Mouse (Mus musculus): ENCODE results near the gene Hmgb1.

Hmgb1 gene

GRCm38 (mm10) chr5:149184844-149185186 is 526 bp upstream of the Hmgb1 start:
- no peak for DNase-seq

GRCm38 (mm10) chr5:149183721-149184103 is 577 bp downstream of the Hmgb1 start:
- DNase-seq = no peak

GRCm38 (mm10) chr5:149183122-149183521 is 1.2 kb downstream of the Hmgb1 start:
- no peak for DNase-seq

GRCm38 (mm10) chr5:149182186-149182870 is 2.0 kb downstream of the Hmgb1 start:
- peak; percentile 33 for DNase-seq

GRCm38 (mm10) chr5:149179826-149180225 is 4.5 kb downstream of the Hmgb1 start:
- DNase-seq = no peak

- DNase-seq = no peak
Measured at GRCm38 (mm10) chr5:149178095-149178494, 6.2 kb downstream of the Hmgb1 start.

- no peak for DNase-seq
Measured at GRCm38 (mm10) chr5:149175736-149176135, 8.6 kb downstream of the Hmgb1 start.

GRCm38 (mm10) chr5:149174527-149174926 is 9.8 kb downstream of the Hmgb1 start:
- DNase-seq = no peak

GRCm38 (mm10) chr5:149172246-149172645 is 12.0 kb downstream of the Hmgb1 start:
- no peak for DNase-seq

- DNase-seq = no peak
Measured at GRCm38 (mm10) chr5:149170841-149171588, 13.3 kb downstream of the Hmgb1 start.

GRCm38 (mm10) chr5:149168816-149169215 is 15.5 kb downstream of the Hmgb1 start:
- no peak for DNase-seq

GRCm38 (mm10) chr5:149168051-149168450 is 16.2 kb downstream of the Hmgb1 start:
- DNase-seq = no peak

- no peak for DNase-seq
Measured at GRCm38 (mm10) chr5:149166011-149166410, 18.3 kb downstream of the Hmgb1 start.

- DNase-seq = no peak
Measured at GRCm38 (mm10) chr5:149164881-149165280, 19.4 kb downstream of the Hmgb1 start.

- no peak for DNase-seq
Measured at GRCm38 (mm10) chr5:149162890-149163289, 21.4 kb downstream of the Hmgb1 start.

GRCm38 (mm10) chr5:149160469-149160868 is 23.8 kb downstream of the Hmgb1 start:
- no peak for DNase-seq

GRCm38 (mm10) chr5:149159021-149159420 is 25.3 kb downstream of the Hmgb1 start:
- DNase-seq = no peak

GRCm38 (mm10) chr5:149156886-149157563 is 27.3 kb downstream of the Hmgb1 start:
- DNase-seq = no peak

- DNase-seq = peak; percentile 69
Measured at GRCm38 (mm10) chr5:149152774-149153155, 31.5 kb downstream of the Hmgb1 start.

GRCm38 (mm10) chr5:149152063-149152773 is 32.1 kb downstream of the Hmgb1 start:
- peak; percentile 25 for DNase-seq

GRCm38 (mm10) chr5:149150882-149151281 is 33.4 kb downstream of the Hmgb1 start:
- no peak for DNase-seq

GRCm38 (mm10) chr5:149147386-149148000 is 36.8 kb downstream of the Hmgb1 start:
- DNase-seq = no peak

- DNase-seq = no peak
Measured at GRCm38 (mm10) chr5:149146691-149147090, 37.6 kb downstream of the Hmgb1 start.

All from cerebellum, adult 9-11 months (tissue).